Mouse (Mus musculus) layer of hippocampus, adult 11-12 months (tissue): ENCODE data around the gene Itga9.

Source experiments
- DNase-seq: peaks from one replicate; pipeline ENCODE4 v3.0.0; 2022; ENCODE audit warnings: low spot score

The Itga9 gene

GRCm38 (mm10) chr9:118822581-118822980 is 216.1 kb downstream of the Itga9 start:
- DNase-seq, result no peak

- no peak for DNase-seq
Observed at GRCm38 (mm10) chr9:118831080-118831479, 224.6 kb downstream of the Itga9 start.

GRCm38 (mm10) chr9:118832533-118832932 is 226.0 kb downstream of the Itga9 start:
- DNase-seq, result no peak

GRCm38 (mm10) chr9:118833413-118833812 is 226.9 kb downstream of the Itga9 start:
- no peak for DNase-seq

GRCm38 (mm10) chr9:118838910-118839667 is 232.6 kb downstream of the Itga9 start:
- DNase-seq, result no peak

GRCm38 (mm10) chr9:118841247-118841646 is 234.8 kb downstream of the Itga9 start:
- DNase-seq, result peak; percentile 21

- no peak for DNase-seq
Observed at GRCm38 (mm10) chr9:118841907-118842432, 235.5 kb downstream of the Itga9 start.

- no peak for DNase-seq
Observed at GRCm38 (mm10) chr9:118843711-118844110, 237.2 kb downstream of the Itga9 start.

GRCm38 (mm10) chr9:118845003-118845402 is 238.5 kb downstream of the Itga9 start:
- DNase-seq, result no peak

GRCm38 (mm10) chr9:118846766-118847165 is 240.3 kb downstream of the Itga9 start:
- DNase-seq, result no peak

GRCm38 (mm10) chr9:118856665-118857064 is 250.2 kb downstream of the Itga9 start:
- DNase-seq, result no peak

GRCm38 (mm10) chr9:118860613-118861141 is 254.2 kb downstream of the Itga9 start:
- DNase-seq, result no peak

GRCm38 (mm10) chr9:118862214-118862613 is 255.7 kb downstream of the Itga9 start:
- no peak for DNase-seq

GRCm38 (mm10) chr9:118862852-118863260 is 256.4 kb downstream of the Itga9 start:
- DNase-seq, result no peak

- DNase-seq, result no peak
Observed at GRCm38 (mm10) chr9:118863528-118863927, 257.0 kb downstream of the Itga9 start.

- no peak for DNase-seq
Observed at GRCm38 (mm10) chr9:118866949-118867348, 260.5 kb downstream of the Itga9 start.

GRCm38 (mm10) chr9:118867851-118868250 is 261.4 kb downstream of the Itga9 start:
- no peak for DNase-seq

- DNase-seq, result peak; percentile 21
Observed at GRCm38 (mm10) chr9:118871089-118871488, 264.6 kb downstream of the Itga9 start.

- DNase-seq, result no peak
Observed at GRCm38 (mm10) chr9:118873031-118873430, 266.5 kb downstream of the Itga9 start.

- DNase-seq, result no peak
Observed at GRCm38 (mm10) chr9:118873596-118873995, 267.1 kb downstream of the Itga9 start.

GRCm38 (mm10) chr9:118875705-118876104 is 269.2 kb downstream of the Itga9 start:
- DNase-seq, result no peak

- no peak for DNase-seq
Observed at GRCm38 (mm10) chr9:118876902-118877301, 270.4 kb downstream of the Itga9 start.

GRCm38 (mm10) chr9:118877365-118878008 is 271.0 kb downstream of the Itga9 start:
- DNase-seq, result no peak
